Mouse (Mus musculus) lung, postnatal 0 days (tissue): ENCODE data around the gene Ror1.

Source experiments
- CTCF ChIP-seq: IDR thresholded peaks from 2 replicates; pipeline ENCODE4 v1.5.1; 2016; ENCODE audit warnings: antibody characterized with exemption, mild to moderate bottlenecking
- EP300 ChIP-seq: IDR thresholded peaks from 2 replicates; pipeline ENCODE4 v1.6.1; 2016; ENCODE audit warnings: antibody characterized with exemption, mild to moderate bottlenecking, control low read depth

DNA sequence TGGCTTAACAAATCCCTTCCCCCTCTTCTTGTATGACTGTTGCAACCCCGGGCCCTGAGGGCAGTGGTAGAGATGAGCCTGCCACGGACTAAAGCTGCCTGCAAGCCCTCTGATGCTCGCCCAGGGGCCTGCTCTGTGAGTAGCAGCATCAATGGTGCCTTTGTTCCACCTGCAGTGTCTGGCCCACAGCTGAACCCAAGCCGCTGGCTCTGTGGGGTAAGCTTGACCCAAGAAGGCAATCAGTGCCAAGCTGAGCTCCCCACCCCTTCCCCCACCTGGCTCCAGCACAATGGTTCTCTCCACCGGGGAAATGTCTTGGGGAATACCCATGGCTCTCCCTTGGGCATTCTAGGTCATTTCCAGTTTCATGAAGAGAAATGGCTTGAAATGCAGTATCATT lies 260.0 kb downstream of the Ror1 start:
- no peak for TF ChIP-seq CTCF
- no peak for TF ChIP-seq EP300
